Mouse (Mus musculus) cerebellum, adult 8-10 months (tissue): Measurements from ENCODE around the gene Olfr212.
"Not testable (repeated sequence)": the region's sequence is repeated elsewhere in the genome, so short reads cannot be mapped to it uniquely, and the experiment has no call there.

Experiments used
- DNase-seq: peaks from one replicate; pipeline ENCODE4 v3.0.0; 2022

The Olfr212 gene

DNA sequence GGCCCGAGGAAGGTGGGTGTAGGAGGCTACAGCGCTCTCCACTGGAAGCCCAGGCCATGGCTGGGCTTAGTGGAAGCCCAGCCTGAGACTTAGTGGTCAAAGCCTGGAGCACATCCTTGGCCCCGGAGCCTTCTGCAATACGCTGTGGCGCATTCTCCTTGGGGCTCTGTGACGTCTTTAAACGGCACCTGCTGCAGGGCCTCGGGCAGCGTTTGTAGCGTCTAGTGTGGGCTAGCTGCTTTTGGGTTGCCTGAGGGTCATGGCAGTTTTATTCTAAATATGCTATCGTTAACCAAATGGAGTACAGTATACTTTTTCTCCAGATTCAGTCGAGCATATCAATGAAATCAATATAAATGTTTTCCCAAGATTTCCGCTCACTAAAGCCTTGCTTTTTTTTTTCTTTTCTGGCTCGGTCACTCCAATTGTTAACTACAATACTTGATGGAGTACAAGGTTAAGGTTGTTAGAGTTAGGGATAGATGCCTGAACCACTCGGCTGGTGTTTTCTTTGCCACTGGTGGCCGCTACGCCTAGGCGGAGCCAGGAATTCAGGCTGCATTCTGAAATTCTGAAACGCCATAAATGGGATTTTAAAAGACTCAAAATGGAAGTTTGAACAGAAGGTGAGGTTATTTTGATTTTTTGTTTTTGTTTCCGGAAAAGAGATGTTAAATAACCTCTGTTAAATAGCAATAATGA, at the start of gene Olfr212:
TSS of gene Olfr212 (plus strand) at position 215 of the 702 bp plus-strand sequence.
- not testable (repeated sequence) for DNase-seq

DNA sequence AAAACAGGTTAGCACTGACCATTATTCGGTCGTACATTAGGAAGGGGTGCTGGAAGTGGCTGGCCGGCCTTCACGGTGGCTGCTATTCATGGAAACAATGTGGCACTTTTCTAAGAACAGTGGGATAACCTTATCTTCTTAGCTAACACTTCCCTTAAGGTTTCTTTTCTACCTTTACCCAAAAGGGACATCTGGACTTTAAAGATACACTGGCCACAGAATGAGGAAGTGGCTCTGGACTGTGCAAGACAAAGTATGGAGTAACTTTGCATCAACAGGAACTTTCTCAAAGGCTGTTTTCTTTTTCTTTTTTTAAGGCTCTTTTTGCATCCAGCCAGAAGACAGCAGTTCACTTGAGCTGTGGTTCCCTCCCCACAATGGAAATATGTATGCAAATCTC, 47.6 kb upstream of the Olfr212 start:
- DNase-seq: no peak

DNA sequence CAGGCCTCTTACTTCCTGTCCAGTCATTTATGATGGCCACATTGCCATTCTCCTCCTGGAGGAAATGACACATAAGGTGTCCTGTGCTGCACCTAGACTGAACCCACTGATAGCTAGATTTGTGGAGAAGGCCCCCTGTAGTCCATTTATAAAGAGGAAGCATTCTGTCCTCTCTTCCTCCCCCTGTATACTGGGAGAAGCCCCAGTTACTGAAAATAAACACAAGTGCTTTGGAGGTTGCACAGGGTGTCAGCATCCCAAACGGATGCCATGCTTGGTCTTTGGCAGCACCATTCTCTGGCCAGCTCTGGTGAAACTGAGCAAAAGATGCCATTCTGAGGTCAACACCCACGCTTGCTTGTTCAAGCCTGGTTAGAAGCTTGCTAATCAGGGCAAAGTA, 47.1 kb upstream of the Olfr212 start:
- DNase-seq: no peak

DNA sequence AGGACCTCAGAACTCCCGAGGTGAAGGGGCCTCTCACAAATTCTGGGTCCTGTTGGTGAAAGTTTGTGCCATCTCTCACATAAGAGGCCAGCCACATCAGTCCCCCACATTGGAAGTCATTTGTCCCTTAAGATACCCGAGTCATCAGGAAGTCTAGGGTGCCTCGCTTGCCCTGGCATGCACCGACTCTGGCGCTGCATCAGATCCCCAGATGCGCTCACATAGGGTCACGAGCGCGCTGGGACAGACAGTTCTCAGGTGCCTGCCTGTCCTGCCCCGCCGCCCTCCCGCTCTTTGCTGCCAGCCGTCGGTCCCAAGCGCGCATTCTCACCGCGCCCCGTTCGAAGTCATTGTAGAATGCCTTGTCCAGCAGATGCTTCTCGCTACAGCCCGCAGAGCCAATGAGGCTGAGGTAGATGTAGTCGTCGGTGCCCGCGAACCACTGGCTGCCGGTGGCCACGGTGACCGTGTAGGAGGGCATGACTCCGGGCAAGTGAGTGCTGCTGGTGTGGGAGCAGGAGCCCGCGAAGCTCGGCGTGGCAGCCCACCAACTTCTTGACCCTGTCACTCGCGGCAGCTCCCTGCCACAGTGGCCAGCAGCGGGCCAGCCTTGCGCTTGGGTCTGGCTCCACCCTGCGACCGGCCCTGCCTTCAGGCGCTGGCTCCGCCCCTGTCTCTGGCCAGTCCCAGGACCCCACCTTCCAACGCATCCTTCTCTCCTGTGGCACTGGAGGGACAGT, 45.6 kb upstream of the Olfr212 start, which contains the start of gene Alox5:
TSS of gene Alox5 (minus strand) at position 635 of the 740 bp plus-strand sequence.
- no peak for DNase-seq

DNA sequence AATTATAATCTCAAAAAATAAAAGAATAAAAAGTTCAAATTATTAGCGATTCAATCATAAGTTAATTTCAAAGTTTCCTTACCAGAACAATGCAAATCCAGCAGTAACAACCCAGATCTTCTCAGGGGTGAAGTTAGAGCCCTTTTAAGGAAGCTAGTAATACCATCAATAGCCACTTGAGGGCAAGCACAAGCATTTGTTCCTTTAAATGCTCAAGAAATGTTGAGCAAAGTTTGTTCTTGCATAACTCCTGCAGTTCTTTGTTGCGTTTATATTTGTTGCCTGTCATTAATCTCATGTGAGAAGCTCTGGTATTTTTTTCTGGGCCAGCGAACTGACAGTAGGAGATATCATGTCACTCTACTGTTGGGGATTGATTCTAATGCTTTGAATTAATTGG, 38.2 kb upstream of the Olfr212 start:
- no peak for DNase-seq

DNA sequence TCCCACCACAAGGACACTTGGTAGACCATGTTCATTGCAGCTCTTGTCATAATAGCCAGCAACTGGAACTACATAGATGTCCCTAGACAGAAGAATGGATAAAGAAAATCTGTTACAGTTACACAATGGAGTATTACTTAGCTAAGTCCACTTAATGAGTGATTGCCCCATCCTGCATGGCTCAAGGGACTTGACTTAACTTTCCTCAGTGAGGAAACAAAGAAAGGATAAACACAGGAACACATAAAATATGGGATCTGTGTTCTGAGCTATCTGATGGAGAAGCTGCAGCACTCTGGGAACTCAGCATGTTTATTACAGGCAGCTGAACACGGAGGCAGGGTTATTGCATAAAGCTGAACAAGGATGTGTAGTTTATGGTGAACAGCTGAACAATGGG, 21.2 kb upstream of the Olfr212 start:
- no peak for DNase-seq

DNA sequence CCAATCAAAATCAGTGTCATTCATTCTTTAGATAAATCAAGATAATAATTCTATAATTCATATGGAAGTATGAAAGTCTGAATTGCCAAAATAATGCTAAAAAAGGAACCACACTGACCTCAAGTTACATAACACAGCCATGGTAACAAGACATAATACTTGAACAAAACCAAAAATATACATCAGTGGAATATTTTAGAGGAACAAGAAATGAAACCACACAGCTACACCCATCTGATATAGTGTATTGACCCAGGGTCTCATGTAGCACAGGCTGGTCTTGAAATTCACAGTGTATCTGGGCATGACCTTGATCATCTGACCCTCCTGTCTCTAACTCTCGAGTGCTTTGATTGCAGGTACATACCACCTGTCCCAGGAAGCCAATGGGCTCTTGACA, 19.5 kb upstream of the Olfr212 start:
- no peak for DNase-seq

DNA sequence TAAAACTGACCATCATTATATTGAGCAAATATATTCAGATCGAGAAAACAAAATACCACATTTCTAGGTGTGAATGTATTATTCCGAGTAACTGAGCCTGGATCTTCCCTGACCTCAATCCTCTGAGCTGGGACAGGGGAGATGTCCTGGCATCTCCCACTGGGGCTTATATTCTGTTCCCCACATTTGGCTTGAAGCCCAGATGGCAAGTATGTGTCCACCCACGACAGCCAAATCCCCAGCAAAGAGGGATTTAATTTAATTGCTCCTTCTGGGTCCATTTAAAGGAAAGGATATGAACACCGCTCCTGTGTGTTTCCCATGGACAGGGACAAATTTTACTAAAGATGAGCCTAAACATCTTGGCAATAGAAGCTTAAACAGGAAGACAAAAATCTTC, 17.5 kb upstream of the Olfr212 start, which contains the start of gene Olfr211:
TSS of gene Olfr211 (plus strand) at position 301 of the 400 bp plus-strand sequence.
- no peak for DNase-seq

DNA sequence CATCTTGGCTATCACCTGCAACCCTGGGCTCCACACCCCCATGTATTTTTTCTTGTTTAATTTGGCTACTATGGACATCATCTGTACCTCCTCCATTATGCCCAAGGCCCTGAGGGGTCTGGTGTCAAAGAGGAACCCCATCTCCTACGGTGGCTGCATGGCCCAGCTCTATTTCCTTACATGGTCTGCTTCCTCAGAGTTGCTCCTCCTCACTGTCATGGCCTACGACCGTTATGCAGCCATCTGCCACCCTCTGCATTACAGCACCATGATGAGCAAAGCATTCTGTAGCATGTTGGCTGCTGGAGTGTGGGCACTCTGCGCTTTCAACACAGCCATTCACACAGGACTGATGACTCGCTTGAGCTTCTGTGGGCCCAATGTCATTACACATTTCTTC, 12.6 kb upstream of the Olfr212 start:
- no peak for DNase-seq

DNA sequence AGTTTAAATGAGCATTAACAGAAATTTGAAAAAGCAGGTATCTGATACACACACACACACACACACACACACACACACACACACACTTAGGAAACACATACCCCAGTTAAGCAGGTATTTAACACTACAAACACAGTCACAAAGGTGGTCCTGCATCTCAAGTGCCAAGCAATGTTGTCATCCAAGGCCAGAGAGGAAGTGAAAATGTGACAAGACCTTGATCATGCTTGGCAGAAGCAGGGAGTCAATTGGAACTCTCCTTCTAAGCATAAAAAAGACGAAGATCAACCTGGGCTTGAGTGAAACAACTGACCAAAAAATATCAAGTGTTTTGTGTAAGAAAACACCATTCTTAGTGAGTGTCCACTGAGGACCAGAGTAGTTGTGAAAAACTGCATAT, 10.4 kb upstream of the Olfr212 start:
- DNase-seq: no peak

DNA sequence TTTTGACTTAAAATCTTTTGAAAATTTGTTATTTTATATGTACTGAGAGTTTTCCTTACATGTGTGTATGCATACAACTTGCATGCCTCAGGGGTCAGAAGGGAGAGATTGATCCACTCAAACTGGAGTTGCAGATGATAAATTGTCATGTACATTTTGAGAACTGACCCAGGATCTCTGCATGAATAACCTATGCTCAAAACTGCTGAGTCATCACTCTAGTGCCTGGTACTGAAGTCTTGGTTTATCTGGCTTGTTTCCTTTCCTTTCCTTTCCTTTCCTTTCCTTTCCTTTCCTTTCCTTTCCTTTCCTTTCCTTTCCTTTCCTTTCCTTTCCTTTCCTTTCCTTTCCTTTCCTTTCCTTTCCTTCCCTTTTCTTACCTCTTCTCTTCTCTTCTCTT, 8.5 kb downstream of the Olfr212 start:
- DNase-seq: no peak

DNA sequence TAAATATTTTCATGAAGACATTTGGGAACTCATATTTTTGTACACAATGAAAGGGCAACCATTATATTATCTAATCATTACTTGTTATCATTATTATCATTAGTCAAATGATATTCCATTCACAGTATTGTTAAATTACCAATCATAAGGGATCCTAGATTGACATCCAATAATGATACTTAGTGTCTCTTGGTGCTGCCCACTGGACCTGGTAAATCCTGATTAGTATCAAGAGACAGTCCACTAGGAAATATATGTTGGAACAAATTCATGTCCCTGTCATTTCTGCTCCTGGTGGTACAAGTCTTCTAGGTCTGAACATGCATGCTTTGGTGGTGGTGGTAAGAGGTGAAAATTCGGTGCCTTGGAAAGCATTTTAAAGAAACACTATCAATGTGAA, 31.8 kb downstream of the Olfr212 start, which contains the start of gene Olfr213:
TSS of gene Olfr213 (plus strand) at position 301 of the 400 bp plus-strand sequence.
- DNase-seq: no peak

DNA sequence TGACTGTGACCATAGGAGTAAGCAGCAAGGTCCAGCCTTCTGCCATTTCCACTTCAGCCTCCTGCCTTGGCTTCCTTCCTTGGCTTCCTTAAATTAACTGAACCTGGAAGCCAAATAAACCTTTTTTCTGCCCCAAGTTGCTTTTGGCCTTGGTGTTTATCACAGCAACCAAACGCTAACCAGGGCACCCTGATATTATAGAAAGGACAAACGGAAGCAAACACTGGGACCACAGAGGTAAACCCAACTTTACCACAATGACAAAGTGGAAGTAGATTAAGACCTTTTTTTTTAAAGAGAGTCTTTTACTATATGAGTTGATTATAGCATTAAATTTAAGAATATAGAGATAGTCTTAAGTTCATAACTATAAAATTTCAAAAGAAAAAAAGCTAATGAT, 36.2 kb downstream of the Olfr212 start:
- DNase-seq: no peak

DNA sequence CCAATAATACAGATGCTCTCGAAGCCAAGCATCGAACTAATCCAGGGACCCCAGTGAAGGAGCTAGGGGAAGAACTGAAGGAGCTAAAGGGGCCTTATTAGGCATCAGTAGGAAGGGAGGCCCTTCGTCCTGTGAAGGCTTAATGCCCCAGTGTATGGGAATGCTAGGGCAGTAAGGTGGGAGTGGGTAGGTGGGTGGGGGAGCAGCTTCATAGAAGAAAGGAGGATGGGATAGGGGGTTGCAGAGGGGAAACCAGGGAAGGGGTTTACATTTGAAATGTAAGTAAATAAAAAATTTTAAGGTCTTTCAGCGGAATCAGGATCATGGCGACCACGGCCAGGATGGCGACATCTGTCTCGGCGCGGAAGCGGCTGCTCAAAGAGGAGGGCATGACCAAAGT, 44.5 kb downstream of the Olfr212 start, which contains the start of gene Gm5580:
TSS of gene Gm5580 (plus strand) at position 301 of the 400 bp plus-strand sequence.
- not testable (repeated sequence) for DNase-seq

DNA sequence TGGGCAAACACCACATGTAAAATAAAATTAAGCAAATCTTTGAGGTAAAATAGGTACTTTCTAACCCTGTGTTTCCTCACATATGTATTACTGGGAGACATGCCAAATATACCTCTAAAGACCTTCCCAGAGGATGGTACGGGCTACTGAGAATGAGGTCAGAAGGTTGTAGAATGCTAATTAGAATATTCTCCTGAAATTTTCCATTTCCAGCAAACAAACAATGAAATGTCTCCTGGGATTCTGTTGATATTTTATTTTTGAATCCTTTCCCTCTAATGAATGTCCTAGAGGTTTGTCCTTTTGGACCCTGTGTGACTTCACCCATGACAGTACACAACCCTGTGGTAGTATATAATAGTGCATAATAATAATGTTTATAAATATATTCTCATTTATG, 47.6 kb downstream of the Olfr212 start, which contains the start of gene Olfr214:
TSS of gene Olfr214 (plus strand) at position 301 of the 400 bp plus-strand sequence.
- DNase-seq: no peak

DNA sequence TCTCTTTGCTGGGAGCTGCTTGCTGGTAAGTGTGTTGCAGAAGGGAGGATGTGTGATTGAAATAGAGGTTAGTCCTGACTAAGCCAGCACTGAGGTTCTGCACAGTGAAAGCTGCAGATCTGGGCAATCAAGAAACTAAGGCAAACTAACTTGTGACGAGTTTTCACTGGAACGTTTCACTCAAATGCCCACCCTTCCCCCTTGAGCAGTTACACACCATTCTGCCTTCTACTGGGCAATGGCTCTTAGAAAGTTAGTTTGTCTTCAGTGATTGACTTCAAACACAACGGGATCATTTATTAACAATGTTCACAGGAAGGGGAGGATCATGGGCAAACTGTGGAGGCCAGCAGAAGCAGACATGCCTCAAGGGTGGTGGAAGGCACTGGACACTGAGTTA, 48.6 kb downstream of the Olfr212 start:
- no peak for DNase-seq
